Mouse (Mus musculus): ENCODE results near the gene 2310057M21Rik.

2310057M21Rik gene

GRCm38 (mm10) chr7:131318340-131318739, 44.2 kb downstream of the 2310057M21Rik start:
- DNase-seq = no peak

- peak; percentile 24 for DNase-seq
Measured at GRCm38 (mm10) chr7:131317587-131317986, 45.0 kb downstream of the 2310057M21Rik start.

- no peak for DNase-seq
Measured at GRCm38 (mm10) chr7:131314493-131314892, 48.1 kb downstream of the 2310057M21Rik start.

GRCm38 (mm10) chr7:131306733-131307132, 55.8 kb downstream of the 2310057M21Rik start:
- no peak for DNase-seq

GRCm38 (mm10) chr7:131303340-131303739, 59.2 kb downstream of the 2310057M21Rik start:
- DNase-seq = no peak

- peak; percentile 3 for DNase-seq
Measured at GRCm38 (mm10) chr7:131297151-131297550, 65.4 kb downstream of the 2310057M21Rik start.
